1 mouse cellular context compared by ENCODE assay signal in the genomic region with DNA sequence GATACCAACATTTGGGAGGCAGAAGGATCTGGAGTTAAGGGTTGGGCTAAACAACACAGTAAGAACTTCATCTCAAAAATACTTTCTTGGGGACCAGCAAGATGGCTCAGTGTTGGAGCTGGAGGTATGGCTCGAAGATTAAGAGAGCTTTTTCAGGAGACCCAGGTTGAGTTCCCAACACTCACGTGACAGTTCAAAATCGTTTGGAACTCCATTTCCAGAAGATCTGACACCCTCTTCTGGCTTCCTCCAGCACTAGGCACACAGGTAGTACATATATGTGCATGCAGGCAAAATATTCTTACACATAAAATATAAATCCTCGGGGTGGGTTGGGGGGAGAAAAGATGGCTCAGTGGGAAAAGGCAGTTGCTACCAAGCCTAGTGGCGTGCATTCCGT.
TF ChIP-seq lines count a peak whose summit lies in the region.

No protein-coding gene starts in this region.

TF ChIP-seq in MEL, 35 proteins besides CTCF, POLR2A, EP300 and RAD21:
- TF ChIP-seq USF1 (IDR thresholded peaks at IDR 0.05; ENCODE audit: low read depth, low read length) (peak; percentile 29; the same call in 1 of the 2 replicates), TBP (IDR thresholded peaks at IDR 0.05; ENCODE audit: low read depth, low read length) (no peak), RCOR1 (IDR thresholded peaks at IDR 0.05; ENCODE audit: low read depth, low read length) (no peak), CHD1 (IDR thresholded peaks at IDR 0.05; ENCODE audit: low read depth, low read length) (0 out of 2 replicates have a peak, but pooled peaks have one; percentile 39)
TF ChIP-seq in MEL: peak in this region for 2.
